Mouse (Mus musculus) fat pad, adult 2 months (tissue): ENCODE measurements around the gene Akap5.

Experiments used
- DNase-seq: peaks from one replicate; pipeline ENCODE4 v3.0.0-alpha.2; 2011; ENCODE audit warnings: low read depth, low spot score; ENCODE audit errors: extremely low read depth

The Akap5 gene

DNA sequence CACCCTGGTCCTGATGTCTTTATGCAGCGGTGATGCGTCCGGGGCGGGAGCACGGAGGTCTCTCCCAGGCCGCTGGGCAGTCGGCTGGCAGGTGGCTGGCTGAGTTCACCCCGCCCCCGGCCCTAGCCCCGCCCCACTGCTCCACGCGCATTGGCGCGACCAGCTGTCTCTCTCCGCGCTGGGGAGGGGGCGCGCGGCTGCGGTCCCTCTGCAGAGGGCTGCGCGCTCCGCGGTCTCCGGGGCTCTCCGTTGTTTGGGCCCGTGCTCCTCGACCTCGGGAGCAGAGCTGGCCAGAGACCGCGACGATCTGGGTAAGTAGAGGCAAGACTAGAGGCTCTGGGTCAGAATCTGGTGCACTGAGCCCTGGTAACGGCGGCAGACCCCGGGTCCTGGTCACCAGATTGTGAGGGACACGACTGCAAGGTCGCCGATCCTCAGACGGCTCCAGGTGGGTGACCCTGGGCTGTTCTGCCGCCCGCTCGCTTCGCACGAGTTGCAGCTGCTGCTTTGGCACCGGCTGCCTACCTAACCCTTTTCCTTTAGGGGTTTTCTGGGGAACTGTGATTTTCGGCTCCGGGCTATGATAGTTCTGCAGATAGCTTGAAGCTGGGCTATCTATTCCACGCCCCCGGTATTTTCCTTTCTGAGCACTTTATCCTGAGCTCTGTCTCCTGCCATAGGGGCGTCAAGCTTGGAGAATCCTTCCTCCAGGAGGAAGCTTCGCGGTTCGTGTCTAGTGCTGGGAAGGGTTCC is at the start of gene Akap5:
Akap5 (plus strand) TSS at position 213 of the 753 bp plus-strand sequence.
- no peak for DNase-seq

DNA sequence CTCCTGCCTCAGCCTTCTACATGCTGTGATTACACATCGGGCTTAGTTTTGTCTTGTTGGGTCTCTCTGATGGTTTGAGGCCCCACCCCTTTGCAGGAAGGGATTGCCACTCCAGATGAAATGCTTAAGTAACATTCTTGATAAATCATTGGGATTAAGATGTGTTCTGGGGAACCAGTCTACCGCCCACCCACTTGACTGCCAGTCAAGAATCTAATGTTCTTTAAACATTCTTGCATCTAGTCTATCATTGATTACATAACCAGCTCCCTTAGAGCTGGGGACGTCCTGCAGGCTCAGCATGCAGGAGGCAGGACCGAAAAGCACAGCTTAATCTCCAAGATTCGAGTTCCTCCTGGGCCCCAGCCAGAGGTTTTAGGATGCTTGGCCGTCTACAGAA is 46.5 kb upstream of the Akap5 start:
- DNase-seq: peak; percentile 81

DNA sequence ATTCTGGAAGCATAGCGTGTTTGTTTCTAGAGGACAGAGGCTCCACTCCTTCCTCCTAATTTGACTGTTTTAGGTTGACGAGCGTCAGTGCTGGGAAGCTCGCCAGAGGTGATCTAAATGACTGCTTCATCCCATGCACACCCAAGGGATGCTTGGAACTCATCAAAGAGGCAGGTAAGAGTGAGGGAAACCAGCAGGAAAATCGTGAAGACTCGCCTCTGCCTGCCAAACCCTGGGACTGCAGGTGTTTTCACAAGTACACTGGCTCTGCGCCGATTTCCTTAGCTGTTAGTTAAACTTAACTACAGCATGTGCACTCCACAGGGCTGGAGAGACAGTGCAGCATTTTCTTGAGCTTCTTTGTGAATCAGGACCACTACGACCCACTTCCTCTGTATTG is 44.1 kb upstream of the Akap5 start:
- no peak for DNase-seq

DNA sequence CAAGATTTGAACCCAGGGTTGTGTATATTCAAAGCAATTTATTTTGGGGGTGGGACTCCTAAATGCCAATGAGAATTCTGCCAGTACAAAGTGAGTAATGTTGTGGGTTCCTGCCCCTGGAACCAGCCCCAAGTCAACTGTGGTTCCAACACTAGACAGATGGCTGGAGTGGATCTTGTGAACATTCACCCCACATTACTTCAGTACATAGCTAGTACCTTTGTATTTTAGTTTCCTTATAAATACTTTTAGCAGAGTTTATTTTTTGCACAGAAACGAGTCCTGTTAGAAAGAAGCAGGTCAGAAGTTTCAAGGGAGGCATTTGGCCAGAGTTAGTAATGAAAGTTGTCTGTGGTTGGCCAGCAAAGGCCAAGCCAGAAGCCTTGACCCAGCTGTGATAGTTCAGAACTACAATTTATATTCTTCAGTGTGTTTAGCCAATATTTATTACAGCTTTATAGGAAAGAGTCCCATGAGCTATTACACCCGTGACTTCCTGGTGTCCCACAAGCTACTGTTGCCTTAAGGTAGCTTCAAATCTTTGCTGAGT is 43.5 kb upstream of the Akap5 start:
- DNase-seq: no peak

- DNase-seq: no peak
These were observed 42.6 kb upstream of the Akap5 start for GRCm38 (mm10) chr12:76282132-76282531.

DNA sequence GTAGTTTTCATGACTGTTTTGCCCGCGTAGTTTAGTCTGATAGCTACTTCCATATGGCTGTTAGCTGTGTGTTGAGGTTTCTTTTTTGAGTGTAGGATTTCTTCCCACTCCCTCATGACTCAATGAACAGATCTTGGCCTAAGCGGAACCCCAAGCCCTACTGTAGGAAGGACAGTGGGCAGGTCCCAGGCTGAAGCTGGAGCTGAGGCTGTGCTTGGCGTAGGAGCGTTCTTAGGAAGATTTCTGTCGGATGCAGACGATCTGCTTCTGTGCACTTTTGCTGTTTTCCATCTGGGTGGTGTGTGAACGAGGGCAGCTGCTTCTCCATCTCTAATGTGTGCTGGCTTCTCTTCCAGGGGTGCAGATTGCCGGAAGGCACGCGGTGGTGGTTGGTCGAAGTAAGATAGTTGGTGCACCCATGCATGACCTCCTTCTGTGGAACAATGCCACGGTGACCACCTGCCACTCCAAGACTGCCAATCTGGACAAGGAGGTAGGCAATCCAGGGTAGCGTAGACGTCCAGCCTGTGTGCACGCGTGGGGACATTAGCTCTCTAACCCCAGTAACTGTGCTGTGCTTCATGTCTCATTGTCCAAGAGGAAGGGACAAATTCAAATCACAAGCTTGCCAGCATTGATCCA is 42.0 kb upstream of the Akap5 start:
- DNase-seq: no peak

GRCm38 (mm10) chr12:76285418-76285817 is 39.3 kb upstream of the Akap5 start:
- no peak for DNase-seq

DNA sequence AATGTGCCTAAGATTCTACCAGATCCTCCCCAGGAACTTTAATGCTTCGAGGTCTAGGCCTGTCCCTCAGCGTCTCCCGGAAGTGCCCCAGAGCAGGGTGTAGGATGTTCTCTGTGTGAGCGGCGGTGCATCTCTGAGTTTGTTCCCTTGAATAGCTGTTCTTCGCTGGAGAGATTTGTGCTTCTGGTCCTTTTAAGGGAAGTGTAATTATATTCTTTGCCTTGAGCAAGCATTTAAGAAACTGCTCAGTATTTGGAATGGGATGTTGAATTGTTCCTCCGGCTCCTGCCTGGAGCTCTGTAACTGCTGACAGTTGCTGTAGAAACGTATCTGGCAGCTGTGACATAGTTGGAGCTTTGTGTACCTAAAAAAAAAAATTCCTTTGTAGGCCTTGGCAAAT is 36.7 kb upstream of the Akap5 start:
- DNase-seq: no peak

DNA sequence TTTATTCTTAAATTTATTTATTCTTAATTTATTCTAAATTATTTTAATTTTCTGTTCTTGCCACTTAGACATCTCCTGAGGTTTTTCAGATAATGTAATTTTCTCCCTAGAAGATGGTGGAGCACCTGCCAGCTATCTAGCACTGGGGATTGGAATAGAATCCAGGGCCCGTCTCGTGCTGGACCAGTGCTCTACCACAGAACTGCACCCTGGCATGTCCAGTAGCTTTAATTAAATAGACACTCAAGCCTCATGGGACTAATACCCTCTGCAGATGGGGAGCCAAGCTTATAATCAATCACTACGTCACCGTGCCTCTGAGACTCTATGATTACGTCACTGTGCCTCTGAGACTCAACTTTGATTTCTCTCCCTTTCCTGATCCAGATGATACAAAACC is 36.2 kb upstream of the Akap5 start:
- DNase-seq: no peak

DNA sequence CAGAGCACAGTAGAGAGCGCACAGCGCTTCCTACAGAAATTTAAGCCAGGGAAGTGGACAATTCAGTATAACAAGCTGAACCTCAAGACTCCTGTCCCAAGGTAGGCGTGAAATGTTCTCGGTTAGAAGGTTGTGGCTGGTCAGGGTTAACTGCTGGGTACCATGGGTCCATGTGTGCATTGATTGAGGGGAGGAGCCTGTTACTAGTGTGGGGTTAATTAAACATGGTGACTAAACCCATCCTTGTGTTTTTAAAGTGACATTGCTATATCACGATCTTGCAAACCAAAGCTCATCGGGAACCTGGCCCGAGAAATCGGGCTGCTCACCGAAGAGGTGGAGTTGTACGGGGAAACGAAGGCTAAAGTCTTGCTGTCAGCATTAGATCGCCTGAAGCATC is 35.3 kb upstream of the Akap5 start:
- no peak for DNase-seq

GRCm38 (mm10) chr12:76290271-76290670 is 34.4 kb upstream of the Akap5 start:
- no peak for DNase-seq

GRCm38 (mm10) chr12:76293192-76293591 is 31.5 kb upstream of the Akap5 start:
- DNase-seq: no peak

- no peak for DNase-seq
These were observed 26.9 kb upstream of the Akap5 start for GRCm38 (mm10) chr12:76297830-76298229.

- no peak for DNase-seq
These were observed 25.3 kb upstream of the Akap5 start for GRCm38 (mm10) chr12:76299361-76299906.

GRCm38 (mm10) chr12:76300367-76300766 is 24.3 kb upstream of the Akap5 start:
- no peak for DNase-seq

- no peak for DNase-seq
These were observed 21.2 kb upstream of the Akap5 start for GRCm38 (mm10) chr12:76303474-76303873.

DNA sequence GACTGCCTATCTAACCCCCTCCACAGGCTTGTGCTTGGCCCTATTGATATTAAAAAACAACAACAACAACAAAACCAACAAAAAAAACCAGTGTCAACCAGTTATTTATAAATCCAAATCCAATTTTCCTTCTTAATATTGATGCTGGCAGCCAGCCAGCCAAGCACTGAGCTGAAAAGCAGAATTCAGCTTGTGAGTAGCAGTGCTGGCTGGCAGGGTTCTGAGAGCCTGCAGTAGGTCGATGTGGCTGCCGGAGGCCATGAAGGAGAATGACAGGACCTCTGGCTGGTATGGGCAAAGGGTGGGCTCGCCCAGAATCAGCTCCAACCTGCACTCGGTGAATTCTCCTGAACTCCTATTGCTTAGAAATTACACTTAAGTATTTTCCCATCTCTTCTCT is 20.5 kb upstream of the Akap5 start:
- DNase-seq: no peak

DNA sequence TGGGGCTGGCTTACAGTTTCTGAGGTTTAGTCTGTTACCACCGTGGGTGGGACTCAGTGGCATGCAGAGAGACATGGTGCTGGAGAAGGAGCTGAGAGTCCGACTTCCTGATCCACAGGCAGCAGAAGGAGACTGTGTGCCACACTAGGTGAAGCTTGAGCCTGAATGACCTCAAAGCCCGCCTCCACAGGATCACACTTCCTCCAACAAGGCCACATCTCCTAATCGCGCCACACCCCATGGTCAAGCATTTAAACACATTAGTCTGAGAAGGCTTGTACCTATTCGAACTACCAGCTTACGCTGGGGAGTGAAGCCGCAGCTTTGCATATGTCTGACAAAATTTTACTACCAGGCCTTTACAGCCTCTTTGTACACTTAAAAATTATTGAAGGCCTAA is 19.6 kb upstream of the Akap5 start:
- no peak for DNase-seq

DNA sequence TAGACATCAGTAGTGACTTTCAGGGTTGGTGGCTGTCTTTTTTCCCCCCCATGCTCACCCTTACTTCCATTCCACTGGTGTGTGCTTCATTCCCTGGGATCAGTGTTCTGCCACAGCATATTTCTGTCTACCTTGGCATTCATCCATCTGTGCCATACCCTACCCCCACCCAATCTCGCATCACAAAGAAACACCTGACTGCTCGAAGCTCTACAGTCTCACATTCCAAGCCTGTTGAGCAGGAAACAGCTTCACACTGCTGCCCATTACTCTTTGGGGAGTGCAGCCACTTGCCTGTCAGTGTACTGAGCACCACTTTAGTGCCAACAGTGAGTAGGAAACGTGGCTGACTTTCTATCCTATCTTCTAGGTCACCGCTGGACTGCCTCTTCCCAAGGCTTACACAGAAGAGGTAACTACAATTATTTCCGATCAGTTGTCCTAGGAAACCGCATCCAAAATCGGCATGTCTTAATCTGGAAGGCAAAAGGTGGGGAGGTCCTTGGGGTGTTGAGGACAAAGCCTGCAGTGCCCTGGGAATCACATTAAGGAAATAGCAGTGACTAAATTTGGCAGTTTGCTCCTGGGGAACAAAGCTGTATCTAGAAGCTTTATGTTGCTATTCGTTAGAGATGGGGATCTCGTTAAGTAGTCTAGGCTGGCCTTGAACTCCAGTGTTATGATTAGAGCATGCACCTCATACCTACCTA is 17.7 kb upstream of the Akap5 start:
- DNase-seq: no peak

DNA sequence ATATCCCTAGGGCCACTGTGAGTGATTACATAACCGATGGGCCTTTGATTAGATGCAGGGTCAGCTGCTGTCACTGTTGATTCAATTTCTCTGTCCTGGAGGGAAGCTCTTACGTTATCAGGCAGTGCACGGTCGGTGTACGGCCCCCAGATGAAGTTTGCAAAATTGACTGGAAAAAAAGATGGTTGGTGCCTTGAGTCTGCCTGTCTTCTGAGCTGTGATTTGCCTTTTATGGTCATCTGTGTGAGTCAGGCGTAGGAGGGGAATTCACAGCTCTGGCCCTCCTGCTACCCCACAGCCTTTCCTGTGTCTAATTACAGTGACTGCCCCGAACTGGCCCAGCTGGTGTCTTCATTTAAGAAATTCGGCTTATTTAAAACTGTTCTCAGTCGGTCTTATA is 16.7 kb upstream of the Akap5 start:
- no peak for DNase-seq

DNA sequence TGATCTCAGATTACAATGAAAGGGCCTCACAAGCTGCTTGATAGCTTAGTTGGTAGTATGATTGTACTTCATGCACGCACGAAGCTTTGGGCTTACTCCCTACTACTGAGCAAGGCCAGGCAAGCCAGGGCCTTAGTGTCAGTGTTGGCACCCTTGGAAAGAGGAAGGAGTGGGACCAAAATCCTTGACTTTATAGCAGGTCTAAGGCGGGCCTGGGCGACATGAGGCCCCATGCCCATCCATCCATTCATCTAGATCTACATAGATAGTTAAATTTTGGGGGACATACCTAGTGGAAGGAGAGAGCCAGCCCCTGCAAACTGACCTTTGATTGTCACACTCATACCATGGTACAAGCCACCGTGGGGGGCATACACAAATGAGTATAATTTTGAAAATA is 16.3 kb upstream of the Akap5 start:
- DNase-seq: no peak

DNA sequence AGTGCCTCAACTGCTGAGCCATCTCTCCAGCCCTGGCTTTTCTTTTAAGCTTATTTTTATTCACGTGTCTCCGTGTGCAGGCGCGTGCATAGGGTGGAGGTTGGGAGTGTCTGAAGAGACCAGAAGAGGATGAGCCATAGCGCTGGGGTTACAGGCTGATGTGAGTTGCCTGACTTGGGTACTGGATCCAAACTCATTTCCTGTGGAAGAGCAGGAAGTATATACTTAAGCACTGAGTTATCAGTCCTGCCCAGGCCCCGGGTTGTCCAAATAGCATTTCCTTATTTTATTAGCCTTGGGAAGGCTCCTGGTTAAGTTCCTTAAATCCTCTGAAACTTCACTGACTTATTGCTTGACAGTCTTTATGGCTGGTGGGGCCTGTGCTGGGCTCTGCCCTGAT is 14.7 kb upstream of the Akap5 start:
- DNase-seq: no peak
